Mouse (Mus musculus) spleen, postnatal 36 days (tissue): ENCODE data around the gene Brd3.

Experiments used
- DNase-seq, 2 experiments: peaks; one replicate each; pipeline ENCODE4 v3.0.0; 2022; ENCODE audit warnings: low spot score in 2 of 2, mixed read lengths in 1 of 2

Gene Brd3

GRCm38 (mm10) chr2:27471170-27471584 lies 36.3 kb downstream of the Brd3 start:
- DNase-seq = no peak

DNA sequence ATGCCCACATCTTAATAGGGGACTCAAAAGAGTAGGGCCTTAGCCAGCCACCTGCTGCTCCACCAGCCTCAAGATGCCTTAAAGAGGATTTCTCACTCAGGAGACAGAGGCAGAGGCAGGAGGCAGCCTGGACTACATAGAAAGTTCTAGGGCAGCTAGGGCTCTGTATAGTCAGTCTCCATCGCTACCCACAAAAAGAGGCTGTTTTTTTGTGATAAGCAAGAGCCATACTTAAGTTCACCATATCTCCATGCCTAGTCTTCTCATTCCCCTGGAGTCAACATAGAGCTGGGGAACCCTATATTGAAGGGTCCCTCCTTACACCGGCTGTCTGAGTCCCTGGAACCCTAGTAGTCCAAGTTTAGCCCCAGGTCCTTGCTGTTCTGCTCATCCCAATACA lies 36.9 kb downstream of the Brd3 start:
- no peak for DNase-seq

GRCm38 (mm10) chr2:27469991-27470355 lies 37.5 kb downstream of the Brd3 start:
- DNase-seq = no peak

DNA sequence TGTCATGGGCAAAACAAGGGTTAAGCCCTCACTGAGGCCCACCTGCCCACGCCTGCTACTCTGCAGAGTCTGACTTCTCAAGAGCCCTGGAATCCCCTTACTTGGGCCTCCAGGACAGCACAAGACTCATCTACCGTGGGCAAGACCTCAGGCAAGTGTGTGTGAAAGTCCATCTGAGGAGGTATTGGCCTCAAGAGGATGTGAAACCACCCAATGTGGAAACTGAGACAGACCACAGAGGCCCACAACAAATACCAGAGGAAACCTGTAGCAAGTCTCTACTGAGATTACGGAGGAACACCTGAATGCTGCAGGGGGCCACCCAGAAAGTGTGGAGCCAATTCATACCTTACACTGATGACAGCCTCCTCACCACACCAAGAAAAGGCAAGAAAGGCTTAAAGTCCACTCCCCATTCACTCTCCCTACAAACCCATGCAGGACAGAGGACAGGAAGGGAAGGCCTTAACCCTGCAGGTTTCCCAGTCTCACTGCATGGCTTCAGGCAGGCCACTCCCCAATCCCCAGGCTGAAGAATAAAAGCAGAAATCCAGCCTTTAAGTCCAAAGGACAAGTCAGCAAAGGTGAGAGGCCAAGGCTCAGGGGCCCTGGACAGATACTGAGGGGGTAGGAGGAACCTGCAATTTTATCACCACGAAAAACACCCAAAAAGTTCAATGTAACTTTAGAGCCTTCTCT lies 38.0 kb downstream of the Brd3 start:
- peak; percentile 74 to 77 for DNase-seq

- DNase-seq = no peak
Measured at GRCm38 (mm10) chr2:27462901-27463300, 44.6 kb downstream of the Brd3 start.

- DNase-seq = no peak
Measured at GRCm38 (mm10) chr2:27461881-27462660, 45.4 kb downstream of the Brd3 start.

DNA sequence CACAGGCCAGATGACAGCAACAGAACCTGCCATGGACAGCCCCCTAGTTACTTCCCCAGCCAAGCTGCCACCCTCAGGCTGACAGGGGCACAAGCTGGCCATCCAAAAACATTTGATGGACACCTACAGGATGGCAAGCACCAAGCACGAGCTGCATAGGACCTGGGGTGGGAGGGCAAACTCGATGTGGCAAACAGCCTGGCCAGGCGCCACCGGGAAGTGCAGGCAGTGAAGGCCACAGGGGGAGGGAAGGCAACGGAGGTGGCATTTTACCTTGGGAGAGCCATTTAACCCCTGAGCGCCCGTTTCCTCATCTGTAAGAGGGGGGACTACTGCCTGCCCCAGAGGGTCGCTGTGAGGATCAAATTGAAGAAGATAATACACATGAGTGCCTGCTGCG lies 46.8 kb downstream of the Brd3 start:
- DNase-seq = no peak

DNA sequence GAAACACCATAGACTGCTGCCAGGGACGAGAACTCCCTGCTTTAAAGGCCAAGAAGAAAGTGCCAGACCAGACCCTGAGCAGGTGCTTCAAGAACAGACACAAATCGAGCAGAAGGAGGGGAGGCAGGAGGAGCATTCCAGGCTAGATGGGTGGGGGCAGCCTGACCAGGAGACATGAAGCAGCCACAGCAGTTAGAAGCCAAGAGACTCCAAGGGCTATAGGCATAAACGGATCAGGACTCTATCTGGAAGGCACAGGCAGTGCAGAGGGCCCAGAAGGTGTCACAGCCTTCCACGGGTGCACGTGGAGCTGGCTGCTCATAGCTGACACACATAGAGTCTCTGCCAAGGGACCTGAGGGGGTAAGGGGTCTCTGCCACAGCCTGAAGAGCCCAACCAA lies 47.3 kb downstream of the Brd3 start:
- DNase-seq = no peak

GRCm38 (mm10) chr2:27459735-27460134 lies 47.7 kb downstream of the Brd3 start:
- DNase-seq = no peak

GRCm38 (mm10) chr2:27450226-27450625 lies 57.2 kb downstream of the Brd3 start:
- DNase-seq = no peak

DNA sequence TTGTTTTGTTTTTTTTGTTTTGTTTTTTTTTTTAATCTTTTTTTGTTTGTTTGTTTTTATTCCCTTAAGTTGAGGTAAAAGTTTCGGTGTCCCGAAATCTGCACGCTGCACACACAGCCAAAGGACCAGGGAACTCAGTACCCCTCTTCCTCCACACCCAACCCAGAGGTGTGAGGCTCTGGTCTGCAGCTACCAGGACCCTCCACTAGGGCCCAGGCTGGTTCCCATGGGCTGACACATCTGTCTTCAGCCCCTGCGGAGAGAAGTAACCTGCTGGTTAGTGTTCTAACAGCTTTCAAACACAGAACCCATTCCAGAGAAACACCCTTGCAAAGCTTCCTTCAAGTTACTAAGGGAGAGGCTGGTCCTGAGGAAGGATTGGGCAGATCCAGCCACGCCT lies 59.7 kb downstream of the Brd3 start:
- no peak for DNase-seq

DNA sequence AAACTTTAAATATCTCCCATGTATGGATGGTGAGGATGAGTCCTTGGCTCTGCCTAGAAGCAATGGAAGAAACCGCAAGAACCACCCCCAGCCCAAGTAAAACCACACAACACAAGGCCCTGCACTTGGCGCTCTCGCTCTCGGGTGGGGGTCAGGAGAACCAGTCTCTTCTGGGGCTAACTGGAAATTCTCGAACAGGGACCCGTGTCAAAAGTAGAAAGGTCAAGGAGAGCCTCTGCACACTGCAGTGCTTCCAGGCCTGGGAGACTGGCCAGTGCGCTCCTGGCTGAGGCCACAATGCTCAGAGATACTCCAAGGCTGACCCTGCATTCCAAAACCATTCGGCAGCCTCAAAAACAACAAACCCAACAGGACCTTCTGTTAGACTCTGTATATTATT lies 60.6 kb downstream of the Brd3 start:
- DNase-seq = no peak

DNA sequence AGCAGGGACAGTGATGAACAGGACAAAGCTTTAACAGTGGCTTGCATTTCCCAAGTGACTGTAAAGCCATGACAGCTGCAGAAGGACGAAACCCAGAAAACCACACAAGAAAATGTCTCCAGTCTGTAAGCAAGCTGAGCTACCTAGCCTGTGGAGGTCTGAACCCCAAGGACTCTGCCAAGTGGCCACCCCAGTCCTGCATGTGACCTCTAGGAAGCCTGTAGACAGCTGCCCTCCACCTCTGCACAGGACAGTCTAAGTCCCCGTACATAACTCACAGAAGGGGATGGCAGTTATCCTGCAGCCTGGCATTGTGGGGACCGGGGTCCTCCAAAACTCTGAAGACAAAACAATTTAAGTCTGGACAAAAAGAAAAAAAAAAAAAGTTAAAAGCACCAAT lies 61.6 kb downstream of the Brd3 start:
- DNase-seq = no peak

GRCm38 (mm10) chr2:27443450-27443708 lies 64.1 kb downstream of the Brd3 start:
- no peak for DNase-seq

GRCm38 (mm10) chr2:27442708-27443449 lies 64.6 kb downstream of the Brd3 start:
- no peak for DNase-seq

- peak; percentile 74 to 83 for DNase-seq
Measured at GRCm38 (mm10) chr2:27441767-27442707, 65.4 kb downstream of the Brd3 start, which contains the start of gene Brd3os. Gene Brd3os, plus strand, starts transcription at chr2:27442324.

DNA sequence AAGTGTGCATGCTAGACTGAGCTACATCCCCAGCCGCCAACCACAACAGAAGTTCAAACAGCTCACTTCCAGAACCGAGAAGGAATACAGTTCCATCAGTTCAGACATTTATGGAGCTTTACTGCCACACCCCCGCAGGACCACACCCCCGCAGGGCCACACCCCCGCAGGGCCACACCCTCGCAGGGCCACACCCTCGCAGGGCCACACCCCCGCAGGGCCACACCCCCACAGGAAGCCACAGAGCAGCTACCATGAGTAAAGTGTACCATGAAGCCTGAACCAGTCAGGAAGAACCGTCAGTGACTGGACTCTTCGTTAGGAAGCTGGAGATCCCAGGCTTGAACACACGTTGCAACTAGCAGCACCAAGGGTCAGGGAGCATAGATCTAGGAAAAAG lies 69.2 kb downstream of the Brd3 start:
- DNase-seq = peak; percentile 48 to 51

- DNase-seq = no peak
Measured at GRCm38 (mm10) chr2:27437876-27438275, 69.6 kb downstream of the Brd3 start.

GRCm38 (mm10) chr2:27432599-27432998 lies 74.9 kb downstream of the Brd3 start:
- no peak for DNase-seq

DNA sequence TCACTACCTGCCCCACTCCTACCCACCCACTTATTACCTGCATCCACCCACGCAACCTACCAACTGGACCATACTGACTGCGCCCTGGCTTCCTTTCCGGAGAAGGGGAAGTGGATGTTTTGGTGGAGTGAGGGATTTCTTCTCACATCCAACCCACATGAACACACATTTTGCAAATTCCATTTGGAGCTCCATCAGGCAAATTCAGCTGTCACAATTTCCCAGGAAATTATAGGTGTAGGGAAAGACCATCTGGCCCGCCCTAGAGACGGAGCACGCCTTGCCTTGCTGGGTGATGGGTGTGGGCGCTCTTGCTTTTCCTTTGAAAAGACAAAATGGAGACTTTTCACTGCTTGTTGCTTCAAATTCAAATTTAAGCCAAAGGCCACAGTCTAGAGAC lies 76.8 kb downstream of the Brd3 start:
- DNase-seq = no peak

DNA sequence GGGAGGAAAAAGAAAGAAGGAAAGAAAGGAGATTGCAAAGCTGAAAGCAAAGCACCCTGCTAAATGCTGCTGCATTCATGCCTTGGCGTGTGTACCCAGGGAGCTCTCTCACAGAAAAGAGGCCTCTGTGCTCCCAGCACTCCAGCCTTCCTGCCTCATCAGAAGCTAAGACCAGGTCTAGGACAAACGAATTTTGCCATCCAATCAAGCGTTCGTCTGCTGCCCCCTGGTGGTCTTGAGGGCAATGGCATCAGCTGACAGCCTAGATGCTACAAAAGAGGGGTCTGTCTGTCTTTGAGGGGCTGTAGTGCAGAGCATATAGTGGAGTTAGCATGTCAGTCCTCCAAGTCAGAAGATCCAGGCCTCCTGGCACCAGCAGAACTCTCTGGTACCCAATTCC lies 79.4 kb downstream of the Brd3 start:
- DNase-seq = peak; percentile 70 to 80
